Mouse (Mus musculus) MEL (cell line): Measurements from ENCODE around the gene Cdc42bpb.

Experiments used
- CTCF ChIP-seq, 3 experiments: IDR thresholded peaks in 2 of 3; conservative IDR thresholded peaks in 1 of 3; 2 replicates each; pipeline ENCODE4 v1.5.1; 2011 to 2012; ENCODE audit warnings: low read length in 3 of 3, low read depth in 2 of 3, mild to moderate bottlenecking in 2 of 3, improper control_type of control experiment in 1 of 3, inconsistent platforms in 1 of 3, mixed read lengths in 1 of 3, moderate library complexity in 1 of 3; ENCODE audit not compliant: control insufficient read depth in 1 of 3, insufficient read depth in 1 of 3, poor library complexity in 1 of 3, severe bottlenecking in 1 of 3
- ETS1 ChIP-seq: IDR thresholded peaks from 2 replicates; pipeline ENCODE4 v1.6.1; 2012; ENCODE audit warnings: low read depth, mild to moderate bottlenecking, inconsistent platforms, low read length, improper control_type of control experiment, moderate library complexity
- GATA1 ChIP-seq: IDR thresholded peaks from 2 replicates; pipeline ENCODE4 v1.6.1; 2011; ENCODE audit warnings: low read depth, low read length, improper control_type of control experiment
- HCFC1 ChIP-seq: IDR thresholded peaks from 2 replicates; pipeline ENCODE4 v1.6.1; 2012; ENCODE audit warnings: low read depth, mild to moderate bottlenecking, inconsistent platforms, low read length, improper control_type of control experiment, moderate library complexity
- KAT2A ChIP-seq: conservative IDR thresholded peaks from 2 replicates; pipeline ENCODE4 v1.6.1; 2012; ENCODE audit warnings: low read depth, low read length, improper control_type of control experiment, inconsistent platforms
- MAX ChIP-seq: IDR thresholded peaks from 2 replicates; pipeline ENCODE4 v1.6.1; 2011; ENCODE audit warnings: low read length, improper control_type of control experiment
- NELFE ChIP-seq: IDR thresholded peaks from 2 replicates; pipeline ENCODE4 v1.6.1; 2011; ENCODE audit warnings: low read depth, low read length, improper control_type of control experiment
- SIN3A ChIP-seq: IDR thresholded peaks from 2 replicates; pipeline ENCODE4 v1.6.1; 2012; ENCODE audit warnings: low read length, improper control_type of control experiment, inconsistent platforms
- TAL1 ChIP-seq: IDR thresholded peaks from 2 replicates; pipeline ENCODE4 v1.6.1; 2012; ENCODE audit warnings: mild to moderate bottlenecking, inconsistent platforms, low read length, moderate library complexity, mixed read lengths
- TBP ChIP-seq: IDR thresholded peaks from 2 replicates; pipeline ENCODE4 v1.8.0; 2011; ENCODE audit warnings: low read depth, low read length, improper control_type of control experiment
- TCF12 ChIP-seq: IDR thresholded peaks from 2 replicates; pipeline ENCODE4 v1.6.1; 2014; ENCODE audit warnings: low read depth, mild to moderate bottlenecking, inconsistent platforms, low read length, improper control_type of control experiment, moderate library complexity
- UBTF ChIP-seq: IDR thresholded peaks from 2 replicates; pipeline ENCODE4 v1.6.1; 2012; ENCODE audit warnings: low read depth, mild to moderate bottlenecking, inconsistent platforms, low read length, improper control_type of control experiment, moderate library complexity, borderline replicate concordance; ENCODE audit not compliant: insufficient read depth
- ZMIZ1 ChIP-seq: IDR thresholded peaks from 2 replicates; pipeline ENCODE4 v1.6.1; 2012; ENCODE audit warnings: low read depth, mild to moderate bottlenecking, inconsistent platforms, low read length, improper control_type of control experiment, moderate library complexity

GRCm38 (mm10) chr12:111353008-111353407 lies 24.5 kb downstream of the Cdc42bpb start:
- TF ChIP-seq CTCF (IDR thresholded peaks at IDR 0.05 in 2 of 3, conservative IDR thresholded peaks at IDR 0.05 in 1 of 3; ENCODE audit: control insufficient read depth in 1 of 3, insufficient read depth in 1 of 3, low read depth in 2 of 3, low read length in 3 of 3, poor library complexity in 1 of 3, severe bottlenecking in 1 of 3): no peak
- no peak for TF ChIP-seq TCF12
- TF ChIP-seq ETS1: no peak
- TF ChIP-seq KAT2A: no peak
- TF ChIP-seq TBP: no peak
- TF ChIP-seq NELFE: no peak
- no peak for TF ChIP-seq UBTF
- TF ChIP-seq HCFC1: no peak
- TF ChIP-seq TAL1: no peak
- no peak for TF ChIP-seq MAX
- TF ChIP-seq SIN3A: no peak
- no peak for TF ChIP-seq ZMIZ1
- TF ChIP-seq GATA1: no peak
